Mouse (Mus musculus): Measurements from ENCODE around the gene Atp5l.

- no peak for TF ChIP-seq POLR2A (IDR thresholded peaks at IDR 0.05; ENCODE audit: insufficient read length, low read depth)
- no peak for TF ChIP-seq MYOG (IDR thresholded peaks at IDR 0.05; ENCODE audit: control insufficient read depth in 1 of 3, insufficient read depth in 1 of 3, insufficient read length in 2 of 3, low read depth in 2 of 3)
- no peak for TF ChIP-seq MAX (IDR thresholded peaks at IDR 0.05; ENCODE audit: low read depth)
These were observed 4.3 kb downstream of the Atp5l start for GRCm38 (mm10) chr9:44916196-44916595.

Measured in myocyte (in vitro differentiated cells).